10 mouse cellular contexts compared by ENCODE assay signal in genomic region chr19:43612501-43612971, GRCm38 (mm10). TPM values are rescaled to one million over a fixed set of nuclear protein-coding genes. Genes with fewer than 3 reads are reported as not detected.
DNase-seq lines count a peak whose midpoint lies in the region; ATAC-seq lines count a peak whose summit lies in the region.
"Had no signal": no experiment of that assay in that cellular context is flagged by ENCODE, and none has a peak within 500 bp of the region (broad histone marks: within the 10 kb centered on the region; RNA-seq: fewer than 3 reads in every experiment).

No protein-coding gene starts in this region.

- H3K27me3 ChIP-seq in heart, embryonic 15.5 days = peaks cover 97% of the 10 kb centered on the region
- H3K27me3 ChIP-seq in liver, embryonic 16.5 days (ENCODE audit: control insufficient read depth, insufficient read depth, low read depth, low read length) = peaks cover 96% of the 10 kb centered on the region

- DNase-seq in cerebellum, postnatal 10 days = peak; percentile 19 to 51
- DNase-seq in cerebellum, adult 9-10 months = no peak
- DNase-seq in ES-CJ7 (ENCODE audit: low read depth, low spot score) (peak; percentile 51), MN1 (ENCODE audit: low spot score) (no peak)
- no peak for DNase-seq in left cerebral cortex, adult 11 months (ENCODE audit: low spot score)

- no peaks in the 10 kb centered on the region for H3K9me3 ChIP-seq in heart, embryonic 15.5 days (replicated peaks)
- H3K9me3 ChIP-seq in liver, embryonic 16.5 days (replicated peaks; ENCODE audit: control insufficient read depth, low read length) = no peaks in the 10 kb centered on the region

- peaks cover 45% of the 10 kb centered on the region for H3K4me1 ChIP-seq in heart, embryonic 15.5 days (replicated peaks)
- H3K4me1 ChIP-seq in liver, embryonic 16.5 days (ENCODE audit: control insufficient read depth, low read depth, low read length) = no peaks in the 10 kb centered on the region; the same call in none of the 2 replicates

- WGBS in heart, embryonic 15.5 days = 2% methylated on average over 23 of the region's 23 CpGs
- under 1% methylated on average over 23 of the region's 23 CpGs for WGBS in liver, embryonic 16.5 days (ENCODE audit: insufficient replicate concordance)

- no peak for ATAC-seq in heart, embryonic 15.5 days (replicated peaks; ENCODE audit: insufficient number of reproducible peaks, insufficient read depth, low FRiP score, low read depth)
- ATAC-seq in liver, embryonic 16.5 days (ENCODE audit: low read depth) = no peak
- no peak for ATAC-seq in frontal cortex, adult (ENCODE audit: low TSS enrichment)

- H3K4me3 ChIP-seq in heart, embryonic 15.5 days = peak overlapping the region; percentile 20
- 0 out of 2 replicates have a peak overlapping the region, but pooled peaks have one; percentile 1 for H3K4me3 ChIP-seq in liver, embryonic 16.5 days (ENCODE audit: low read depth, low read length)

- no peaks in the 10 kb centered on the region for H3K36me3 ChIP-seq in heart, embryonic 15.5 days
- no peaks in the 10 kb centered on the region for H3K36me3 ChIP-seq in liver, embryonic 16.5 days (ENCODE audit: control insufficient read depth, insufficient read depth)

- no peak overlapping the region for H3K27ac ChIP-seq in heart, embryonic 15.5 days
- H3K27ac ChIP-seq in liver, embryonic 16.5 days (ENCODE audit: low read length) = no peak overlapping the region
- H3K27ac ChIP-seq: kidney, postnatal 0 days; macrophage had no signal

- no peak overlapping the region for H3K9ac ChIP-seq in heart, embryonic 15.5 days
- no peak overlapping the region for H3K9ac ChIP-seq in liver, embryonic 16.5 days (ENCODE audit: low read depth, low read length)

- H3K4me2 ChIP-seq in heart, embryonic 15.5 days = peak overlapping the region; percentile 31; the same call in 1 of the 2 replicates
- H3K4me2 ChIP-seq in liver, embryonic 16.5 days (ENCODE audit: low read depth, low read length) = peak overlapping the region; percentile 5; the same call in 1 of the 2 replicates

RNA-seq across cellular contexts. Expression of gene Nkx2-3, which starts 0.4 kb away (rescaled TPM):
- 0.16 TPM in 1 of 2 replicates, not detected in the other for polyA plus RNA-seq in heart, embryonic 15.5 days (2015; fragmentation: Nextera tagmentation; extraction: Ambion mirVana)
- polyA plus RNA-seq in liver, embryonic 16.5 days (2015; fragmentation: Nextera tagmentation; extraction: Ambion mirVana) = 0.11 and 0.32 TPM in 2 replicates
- polyA plus RNA-seq: kidney, postnatal 0 days; macrophage had no signal

Comparison
In these comparisons a context has a peak if more than half of its experiments do, and no peak if none do; other contexts are left out.
1. DNase-seq: peak in cerebellum, postnatal 10 days (2 of 2) and ES-CJ7 (single experiment); none in cerebellum, adult 9-10 months (single experiment), left cerebral cortex, adult 11 months (single experiment) and MN1 (single experiment).